Mouse (Mus musculus) liver, adult 2 months (tissue): ENCODE data around the gene Fbxo42. TPM values are rescaled to one million over a fixed set of nuclear protein-coding genes. Genes with fewer than 3 reads are reported as not detected.

Experiments
- DNase-seq: peaks from one replicate; pipeline ENCODE4 v3.0.0-alpha.2; 2011; ENCODE audit warnings: low read depth, low spot score; ENCODE audit errors: extremely low read depth
- H3K27ac ChIP-seq: fragments of 200-500 bp; replicated peaks from 2 replicates; pipeline ENCODE4 v1.5.1; 2012; ENCODE audit warnings: low read depth, mild to moderate bottlenecking, control low read depth, inconsistent platforms, low read length; ENCODE audit not compliant: insufficient read depth
- H3K27me3 ChIP-seq: fragments of 200-500 bp; 2 replicates; pipeline ENCODE4 v1.6.1; 2012; ENCODE audit warnings: mild to moderate bottlenecking, moderate library complexity, low read length, inconsistent platforms; ENCODE audit not compliant: control insufficient read depth, insufficient read depth
- H3K36me3 ChIP-seq: fragments of 200-500 bp; 2 replicates; pipeline ENCODE4 v1.6.1; 2012; ENCODE audit warnings: low read length, inconsistent platforms; ENCODE audit not compliant: control insufficient read depth, insufficient read depth
- H3K4me1 ChIP-seq: fragments of 200-500 bp; 2 replicates; pipeline ENCODE4 v1.6.1; 2011; ENCODE audit warnings: low read length; ENCODE audit not compliant: control insufficient read depth, insufficient read depth
- H3K4me3 ChIP-seq: fragments of 200-500 bp; 2 replicates; pipeline ENCODE4 v1.5.1; 2011; ENCODE audit warnings: low read depth, mild to moderate bottlenecking, control low read depth, low read length, moderate library complexity; ENCODE audit not compliant: insufficient read depth
- H3K79me2 ChIP-seq: fragments of 200-500 bp; 2 replicates; pipeline ENCODE4 v1.6.1; 2012; ENCODE audit warnings: inconsistent platforms, mild to moderate bottlenecking, low read length, moderate library complexity; ENCODE audit not compliant: control insufficient read depth, insufficient read depth
- H3K9ac ChIP-seq: fragments of 200-500 bp; 2 replicates; pipeline ENCODE4 v1.6.1; 2012; ENCODE audit warnings: low read depth, mild to moderate bottlenecking, control low read depth, inconsistent platforms, low read length
- CTCF ChIP-seq: fragments of 200-500 bp; IDR thresholded peaks from 2 replicates; pipeline ENCODE4 v1.5.1; 2011; ENCODE audit warnings: low read depth, low read length, control low read depth
- POLR2A ChIP-seq: fragments of 200-500 bp; IDR thresholded peaks from 2 replicates; pipeline ENCODE4 v1.6.1; 2011; ENCODE audit warnings: low read length, control low read depth; ENCODE audit not compliant: insufficient read depth; ENCODE audit errors: extremely low read depth
- WGBS: fragments of 180-500 bp; shearing (Covaris S2); methylation state at CpG from one replicate; pipeline ENCODE4 v1.1.7; 2018; 5-methylcytosine and 5-hydroxymethylcytosine counted together
- polyA plus RNA-seq: library from polyadenylated mRNA; depleted of rRNA; stranded (reverse); fragments of >200 nt; gene quantifications from 2 replicates; pipeline ENCODE4 v1.2.3, GENCODE M21; 2012
- total RNA-seq: library from RNA; depleted of rRNA; stranded (reverse); fragments of >200 nt; gene quantifications from 2 replicates; pipeline ENCODE4 v1.2.3, GENCODE M21; 2014

Gene Fbxo42
- total and polyA plus RNA-seq, 2 experiments: 2.0 to 6.3 TPM

GRCm38 (mm10) chr4:141172121-141172520 is 24.4 kb downstream of the Fbxo42 start:
- no peak for DNase-seq
- Histone ChIP-seq H3K4me1 (peaks cover 8% of the 10 kb centered on the region), H3K27ac (no peak overlapping the region), H3K4me3 (no peak overlapping the region), H3K36me3 (peaks cover 7% of the 10 kb centered on the region; the same call in 1 of the 2 replicates), H3K79me2 (peaks cover 10% of the 10 kb centered on the region; the same call in 1 of the 2 replicates), H3K27me3 (no peaks in the 10 kb centered on the region), H3K9ac (no peak overlapping the region)
- WGBS: 94% methylated on average over 8 of the region's 8 CpGs
- TF ChIP-seq CTCF (no peak), POLR2A (no peak)

- H3K79me2 ChIP-seq: peaks cover 22% of the 10 kb centered on the region; the same call in 1 of the 2 replicates
- no peak for TF ChIP-seq POLR2A
- no peak for TF ChIP-seq CTCF
- H3K4me1 ChIP-seq: peaks cover 9% of the 10 kb centered on the region
- H3K9ac ChIP-seq: no peak overlapping the region
- H3K36me3 ChIP-seq: peaks cover 11% of the 10 kb centered on the region; the same call in 1 of the 2 replicates
- H3K27ac ChIP-seq: no peak overlapping the region
- no peak overlapping the region for H3K4me3 ChIP-seq
- H3K27me3 ChIP-seq: no peaks in the 10 kb centered on the region
- DNase-seq: no peak
- 85% methylated on average over 5 of the region's 5 CpGs for WGBS
Measured at GRCm38 (mm10) chr4:141175783-141176182, 28.1 kb downstream of the Fbxo42 start.

GRCm38 (mm10) chr4:141176328-141176838 is 28.7 kb downstream of the Fbxo42 start:
- Histone ChIP-seq H3K27ac (peak overlapping the region; percentile 47), H3K36me3 (peaks cover 7% of the 10 kb centered on the region; the same call in 1 of the 2 replicates), H3K9ac (no peak overlapping the region), H3K27me3 (no peaks in the 10 kb centered on the region), H3K4me1 (peaks cover 9% of the 10 kb centered on the region), H3K79me2 (peaks cover 18% of the 10 kb centered on the region; the same call in 1 of the 2 replicates), H3K4me3 (no peak overlapping the region)
- peak; percentile 76 for DNase-seq
- no peak for TF ChIP-seq POLR2A
- no peak for TF ChIP-seq CTCF
- WGBS: 45% methylated on average over 10 of the region's 10 CpGs

- Histone ChIP-seq H3K79me2 (peaks cover 18% of the 10 kb centered on the region; the same call in 1 of the 2 replicates), H3K27me3 (no peaks in the 10 kb centered on the region), H3K4me1 (peaks cover 9% of the 10 kb centered on the region), H3K9ac (no peak overlapping the region), H3K27ac (no peak overlapping the region), H3K36me3 (peaks cover 5% of the 10 kb centered on the region; the same call in 1 of the 2 replicates), H3K4me3 (no peak overlapping the region)
- WGBS: 92% methylated on average over 4 of the region's 4 CpGs
- DNase-seq: no peak
- TF ChIP-seq CTCF (no peak), POLR2A (no peak)
Measured at GRCm38 (mm10) chr4:141178500-141178899, 30.8 kb downstream of the Fbxo42 start.

GRCm38 (mm10) chr4:141180831-141181230 is 33.1 kb downstream of the Fbxo42 start:
- DNase-seq: no peak
- peaks cover 18% of the 10 kb centered on the region; the same call in 1 of the 2 replicates for H3K79me2 ChIP-seq
- WGBS: 90% methylated on average over 8 of the region's 8 CpGs
- H3K27me3 ChIP-seq: no peaks in the 10 kb centered on the region
- no peak overlapping the region for H3K9ac ChIP-seq
- peaks cover 5% of the 10 kb centered on the region; the same call in 1 of the 2 replicates for H3K36me3 ChIP-seq
- H3K27ac ChIP-seq: no peak overlapping the region
- H3K4me3 ChIP-seq: no peak overlapping the region
- no peak for TF ChIP-seq POLR2A
- no peak for TF ChIP-seq CTCF
- peaks cover 10% of the 10 kb centered on the region for H3K4me1 ChIP-seq

GRCm38 (mm10) chr4:141181981-141182380 is 34.3 kb downstream of the Fbxo42 start:
- no peak for DNase-seq
- Histone ChIP-seq H3K27ac (no peak overlapping the region), H3K4me3 (no peak overlapping the region), H3K9ac (no peak overlapping the region), H3K4me1 (peaks cover 12% of the 10 kb centered on the region), H3K79me2 (peaks cover 18% of the 10 kb centered on the region; the same call in 1 of the 2 replicates), H3K36me3 (peaks cover 5% of the 10 kb centered on the region; the same call in 1 of the 2 replicates), H3K27me3 (no peaks in the 10 kb centered on the region)
- WGBS: 89% methylated on average over 6 of the region's 6 CpGs
- TF ChIP-seq CTCF (no peak), POLR2A (no peak)
